Mouse (Mus musculus): Measurements from ENCODE around the gene Pip5k1b.

- TF ChIP-seq TAL1 (IDR thresholded peaks at IDR 0.05; ENCODE audit: low read length) (no peak), GATA1 (IDR thresholded peaks at IDR 0.05; ENCODE audit: low read length) (no peak)
Measured at GRCm38 (mm10) chr19:24307271-24308221, 248.1 kb downstream of the Pip5k1b start.
